Mouse (Mus musculus) hindbrain, embryonic 11.5 days (tissue): ENCODE measurements around the gene Gpsm2. TPM values are rescaled to one million over a fixed set of nuclear protein-coding genes. Genes with fewer than 3 reads are reported as not detected.

ENCODE experiments used
- ATAC-seq: fragments of 200-750 bp; cut with Nextera tagmentation; 2 replicates; pipeline ENCODE4 v1.8.0; 2017; ENCODE audit warnings: mild to moderate bottlenecking, moderate TSS enrichment, moderate library complexity; ENCODE audit not compliant: low FRiP score
- DNase-seq: peaks from one replicate; pipeline ENCODE4 v3.0.0-alpha.2; 2015; ENCODE audit warnings: low spot score
- H3K27ac ChIP-seq: fragments of 300-500 bp; sonication (generic); 2 replicates; pipeline ENCODE4 v1.5.1; 2014; ENCODE audit warnings: mild to moderate bottlenecking, low read depth, low read length
- H3K27me3 ChIP-seq: fragments of 300-500 bp; sonication (generic); 2 replicates; pipeline ENCODE4 v1.6.1; 2014; ENCODE audit warnings: mild to moderate bottlenecking, low read length, moderate library complexity, mixed read lengths; ENCODE audit not compliant: control insufficient read depth, insufficient read depth
- H3K36me3 ChIP-seq: fragments of 300-500 bp; sonication (generic); 2 replicates; pipeline ENCODE4 v1.6.1; 2014; ENCODE audit warnings: mild to moderate bottlenecking, low read length, moderate library complexity, mixed read lengths; ENCODE audit not compliant: control insufficient read depth, insufficient read depth
- H3K4me1 ChIP-seq: fragments of 300-500 bp; sonication (generic); replicated peaks from 2 replicates; pipeline ENCODE4 v1.6.1; 2014; ENCODE audit warnings: low read length, mixed read lengths; ENCODE audit not compliant: control insufficient read depth, insufficient read depth
- H3K4me2 ChIP-seq: fragments of 300-500 bp; sonication (generic); replicated peaks from 2 replicates; pipeline ENCODE4 v1.6.1; 2014; ENCODE audit warnings: mild to moderate bottlenecking, low read depth, low read length
- H3K4me3 ChIP-seq: fragments of 300-500 bp; sonication (generic); 2 replicates; pipeline ENCODE4 v1.5.1; 2014; ENCODE audit warnings: low read depth, low read length
- H3K9ac ChIP-seq: fragments of 300-500 bp; sonication (generic); 2 replicates; pipeline ENCODE4 v1.6.1; 2014; ENCODE audit warnings: low read depth, low read length
- H3K9me3 ChIP-seq: fragments of 300-500 bp; sonication (generic); 2 replicates; pipeline ENCODE4 v1.6.1; 2016; ENCODE audit warnings: low read length; ENCODE audit not compliant: control insufficient read depth
- WGBS: fragments of 180-500 bp; shearing (Covaris S2); extraction: QIAGEN DNeasy Blood & Tissue Kit; methylation state at CpG from one replicate; pipeline ENCODE4 v1.1.7; 2014; 5-methylcytosine and 5-hydroxymethylcytosine counted together
- polyA plus RNA-seq: library from polyadenylated mRNA; unstranded; fragments of >200 nt; fragmentation: Nextera tagmentation; extraction: Ambion mirVana; gene quantifications from 2 replicates; pipeline ENCODE4 v1.2.1, GENCODE M21; 2014

Gene Gpsm2
- polyA plus RNA-seq, 1 experiment from 2014 or later, result 95.3 TPM

DNA sequence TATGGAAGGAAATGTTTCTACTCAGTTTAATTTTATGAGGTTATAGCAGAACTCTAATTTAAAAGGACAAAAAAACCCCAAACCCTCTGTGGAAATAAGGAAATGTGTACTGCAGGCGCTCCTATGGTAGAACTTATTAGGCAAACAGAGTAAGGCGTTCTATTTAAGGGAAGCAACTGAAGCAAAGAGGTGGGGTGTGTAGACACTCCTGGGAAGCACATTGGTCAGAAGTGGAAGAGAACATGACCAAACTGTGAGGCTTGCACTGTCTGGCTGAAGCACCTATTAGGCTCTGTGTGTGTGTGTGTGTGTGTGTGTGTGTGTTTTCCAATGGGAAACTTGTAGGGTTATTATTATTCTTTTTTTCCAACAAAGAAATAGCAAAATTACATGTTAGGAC is 2.8 kb downstream of the Gpsm2 start:
- Histone ChIP-seq H3K27me3 (no peaks in the 10 kb centered on the region), H3K9me3 (no peaks in the 10 kb centered on the region), H3K4me1 (0 out of 2 replicates have a peak, but pooled peaks cover 5% of the 10 kb centered on the region), H3K36me3 (no peaks in the 10 kb centered on the region), H3K9ac (no peak overlapping the region), H3K4me3 (no peak overlapping the region), H3K27ac (no peak overlapping the region), H3K4me2 (no peak overlapping the region)
- 91% methylated on average over 2 of the region's 2 CpGs for WGBS
- DNase-seq (no peak), ATAC-seq (no peak)

DNA sequence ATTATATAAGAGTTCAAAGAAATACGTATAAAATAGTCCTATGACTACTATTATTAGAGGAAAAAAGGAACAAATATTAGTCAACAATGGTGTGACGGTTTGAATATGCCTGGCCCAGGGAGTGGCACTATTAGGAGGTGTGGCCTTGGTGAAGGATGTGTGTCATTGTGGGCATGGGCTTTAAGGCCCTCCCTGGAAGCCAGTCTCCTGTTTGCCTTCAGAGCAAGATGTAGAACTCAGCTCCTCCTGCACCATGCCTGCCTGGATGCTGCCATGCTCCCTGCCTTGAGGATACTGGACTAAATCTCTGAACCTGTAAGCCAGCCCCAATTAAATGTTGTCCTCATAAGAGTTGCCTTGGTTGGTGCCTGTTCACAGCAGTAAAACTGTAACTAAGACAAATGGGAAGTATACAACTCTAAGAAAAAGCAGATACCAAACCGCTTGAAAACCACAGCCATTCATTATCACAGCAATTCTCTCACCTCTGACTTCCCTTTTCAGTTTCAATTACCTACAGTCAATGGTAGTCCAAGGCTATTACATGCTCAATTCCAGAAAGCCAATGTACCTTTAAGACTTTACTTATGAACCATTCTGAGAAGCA is 4.1 kb downstream of the Gpsm2 start:
- no peak for DNase-seq
- Histone ChIP-seq H3K27ac (no peak overlapping the region), H3K36me3 (no peaks in the 10 kb centered on the region), H3K4me3 (no peak overlapping the region), H3K27me3 (no peaks in the 10 kb centered on the region), H3K9me3 (no peaks in the 10 kb centered on the region), H3K4me1 (0 out of 2 replicates have a peak, but pooled peaks cover 5% of the 10 kb centered on the region), H3K4me2 (no peak overlapping the region), H3K9ac (no peak overlapping the region)
- no peak for ATAC-seq
- 87% methylated on average over 3 of the region's 3 CpGs for WGBS

- WGBS, result 95% methylated on average over 4 of the region's 4 CpGs
- H3K36me3 ChIP-seq, result no peaks in the 10 kb centered on the region
- no peaks in the 10 kb centered on the region for H3K27me3 ChIP-seq
- H3K27ac ChIP-seq, result no peak overlapping the region
- ATAC-seq, result no peak
- H3K4me1 ChIP-seq, result no peaks in the 10 kb centered on the region
- no peak overlapping the region for H3K4me2 ChIP-seq
- no peaks in the 10 kb centered on the region for H3K9me3 ChIP-seq
- no peak overlapping the region for H3K4me3 ChIP-seq
- no peak for DNase-seq
- H3K9ac ChIP-seq, result no peak overlapping the region
These were observed 7.3 kb downstream of the Gpsm2 start for GRCm38 (mm10) chr3:108714837-108715236.

GRCm38 (mm10) chr3:108713065-108713675 is 8.9 kb downstream of the Gpsm2 start:
- no peak for DNase-seq
- Histone ChIP-seq H3K27ac (no peak overlapping the region), H3K4me2 (no peak overlapping the region), H3K9ac (no peak overlapping the region), H3K9me3 (no peaks in the 10 kb centered on the region), H3K4me3 (no peak overlapping the region), H3K4me1 (no peaks in the 10 kb centered on the region), H3K27me3 (no peaks in the 10 kb centered on the region), H3K36me3 (no peaks in the 10 kb centered on the region)
- ATAC-seq, result no peak
- 57% methylated on average over 3 of the region's 3 CpGs for WGBS

GRCm38 (mm10) chr3:108711296-108711695 is 10.8 kb downstream of the Gpsm2 start:
- Histone ChIP-seq H3K36me3 (no peaks in the 10 kb centered on the region), H3K9ac (no peak overlapping the region), H3K4me1 (no peaks in the 10 kb centered on the region), H3K27ac (no peak overlapping the region), H3K4me3 (no peak overlapping the region), H3K9me3 (no peaks in the 10 kb centered on the region), H3K27me3 (no peaks in the 10 kb centered on the region), H3K4me2 (no peak overlapping the region)
- 92% methylated on average over 5 of the region's 5 CpGs for WGBS
- no peak for DNase-seq
- no peak for ATAC-seq

- ATAC-seq, result no peak
- Histone ChIP-seq H3K4me1 (no peaks in the 10 kb centered on the region), H3K4me3 (no peak overlapping the region), H3K27ac (no peak overlapping the region), H3K4me2 (no peak overlapping the region), H3K9me3 (no peaks in the 10 kb centered on the region), H3K36me3 (no peaks in the 10 kb centered on the region; the same call in 1 of the 2 replicates), H3K27me3 (no peaks in the 10 kb centered on the region), H3K9ac (no peak overlapping the region)
- 98% methylated on average over 8 of the region's 8 CpGs for WGBS
- no peak for DNase-seq
These were observed 19.3 kb downstream of the Gpsm2 start for GRCm38 (mm10) chr3:108702789-108703188.

DNA sequence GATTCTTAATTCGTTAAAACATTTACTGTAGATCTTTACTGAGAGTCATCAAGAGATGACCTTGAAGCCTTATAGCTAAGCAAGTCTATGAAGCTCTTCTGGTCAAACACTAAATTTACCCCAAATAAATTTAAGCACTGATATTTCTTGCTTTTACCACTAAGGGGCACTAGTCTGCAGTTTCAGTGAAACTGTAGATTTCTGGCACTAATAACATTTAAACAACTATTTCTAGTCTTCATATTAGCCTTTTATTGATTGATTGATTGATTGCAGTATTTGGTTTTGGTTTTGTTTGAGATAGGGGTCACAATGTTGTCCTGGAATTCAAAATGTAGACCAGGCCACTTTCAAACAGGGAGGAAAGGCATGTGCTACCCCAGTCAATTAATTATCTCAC is 20.9 kb downstream of the Gpsm2 start:
- Histone ChIP-seq H3K36me3 (no peaks in the 10 kb centered on the region; the same call in 1 of the 2 replicates), H3K9ac (no peak overlapping the region), H3K9me3 (no peaks in the 10 kb centered on the region), H3K4me2 (no peak overlapping the region), H3K4me1 (no peaks in the 10 kb centered on the region), H3K27me3 (no peaks in the 10 kb centered on the region), H3K4me3 (no peak overlapping the region), H3K27ac (no peak overlapping the region)
- DNase-seq (no peak), ATAC-seq (no peak)
- 78% methylated on average over 1 of the region's 1 CpGs for WGBS

- no peak for DNase-seq
- H3K36me3 ChIP-seq, result no peaks in the 10 kb centered on the region; the same call in 1 of the 2 replicates
These were observed 22.3 kb downstream of the Gpsm2 start for GRCm38 (mm10) chr3:108699786-108700185.

DNA sequence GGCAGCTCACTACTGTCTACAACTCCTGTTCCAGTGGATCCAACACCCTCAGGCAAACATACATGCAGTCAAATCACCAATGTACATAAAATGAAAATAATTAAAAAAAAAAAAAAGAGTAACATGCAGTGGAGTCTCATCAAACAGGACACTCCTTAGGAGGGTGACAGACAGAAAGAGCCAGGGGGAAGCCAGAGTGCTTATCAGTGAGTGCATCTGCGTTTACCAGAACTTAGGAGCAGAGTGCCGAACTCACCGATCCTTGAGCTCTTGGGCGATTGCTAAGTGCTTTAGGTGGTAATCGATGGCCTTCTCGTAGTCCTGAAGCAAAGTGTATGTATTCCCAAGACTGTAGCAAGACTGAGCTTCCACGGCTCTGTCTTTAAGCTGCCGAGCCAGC is 23.4 kb downstream of the Gpsm2 start:
- H3K4me1 ChIP-seq, result no peaks in the 10 kb centered on the region
- DNase-seq (no peak), ATAC-seq (no peak)
- no peak overlapping the region for H3K27ac ChIP-seq
- no peaks in the 10 kb centered on the region for H3K9me3 ChIP-seq
- no peaks in the 10 kb centered on the region; the same call in 1 of the 2 replicates for H3K36me3 ChIP-seq
- WGBS, result 94% methylated on average over 8 of the region's 8 CpGs
- H3K4me3 ChIP-seq, result no peak overlapping the region
- no peaks in the 10 kb centered on the region for H3K27me3 ChIP-seq
- H3K4me2 ChIP-seq, result no peak overlapping the region
- no peak overlapping the region for H3K9ac ChIP-seq

More at GRCm38 (mm10) chr3:108699786-108700185, 22.3 kb downstream of the Gpsm2 start:
- no peaks in the 10 kb centered on the region for H3K27me3 ChIP-seq
- no peaks in the 10 kb centered on the region for H3K4me1 ChIP-seq
- no peak overlapping the region for H3K4me3 ChIP-seq
- no peak for ATAC-seq
- H3K9ac ChIP-seq, result no peak overlapping the region
- no peak overlapping the region for H3K27ac ChIP-seq
- no peaks in the 10 kb centered on the region for H3K9me3 ChIP-seq
- WGBS, result 89% methylated on average over 4 of the region's 4 CpGs
- H3K4me2 ChIP-seq, result no peak overlapping the region
